Mouse (Mus musculus) adipocyte (in vitro differentiated cells): ENCODE data around the gene Dedd2.

Experiments
- DNase-seq: peaks from one replicate; pipeline ENCODE4 v3.0.0-alpha.2; 2016; ENCODE audit warnings: low spot score

The Dedd2 gene

GRCm38 (mm10) chr7:25246079-25246758, 25.8 kb upstream of the Dedd2 start:
- no peak for DNase-seq

- DNase-seq: no peak
Observed at GRCm38 (mm10) chr7:25244562-25245369, 24.4 kb upstream of the Dedd2 start.

GRCm38 (mm10) chr7:25243361-25243760, 22.9 kb upstream of the Dedd2 start:
- DNase-seq: no peak

GRCm38 (mm10) chr7:25241062-25241461, 20.6 kb upstream of the Dedd2 start:
- peak; percentile 63 for DNase-seq

GRCm38 (mm10) chr7:25240631-25241030, 20.2 kb upstream of the Dedd2 start:
- no peak for DNase-seq

GRCm38 (mm10) chr7:25238829-25239623, 18.6 kb upstream of the Dedd2 start:
- DNase-seq: peak; percentile 86

- peak; percentile 94 for DNase-seq
Observed at GRCm38 (mm10) chr7:25238015-25238706, 17.7 kb upstream of the Dedd2 start.

- no peak for DNase-seq
Observed at GRCm38 (mm10) chr7:25237249-25238014, 17.0 kb upstream of the Dedd2 start, which contains the start of gene Gsk3a. Gene Gsk3a, minus strand, starts transcription at chr7:25237851.

GRCm38 (mm10) chr7:25235526-25235925, 15.1 kb upstream of the Dedd2 start:
- DNase-seq: no peak

- DNase-seq: no peak
Observed at GRCm38 (mm10) chr7:25233061-25233460, 12.6 kb upstream of the Dedd2 start.

- DNase-seq: no peak
Observed at GRCm38 (mm10) chr7:25232101-25232648, 11.8 kb upstream of the Dedd2 start.

GRCm38 (mm10) chr7:25230690-25231285, 10.4 kb upstream of the Dedd2 start:
- no peak for DNase-seq

GRCm38 (mm10) chr7:25227523-25228300, 7.3 kb upstream of the Dedd2 start:
- no peak for DNase-seq

- no peak for DNase-seq
Observed at GRCm38 (mm10) chr7:25222275-25222967, 2.0 kb upstream of the Dedd2 start.

GRCm38 (mm10) chr7:25221102-25221883, 878 bp upstream of the Dedd2 start, which contains the start of gene Zfp526:
Gene Zfp526, plus strand, starts transcription at chr7:25221425.
- DNase-seq: peak; percentile 94

GRCm38 (mm10) chr7:25219756-25220456, 509 bp downstream of the Dedd2 start:
- DNase-seq: peak; percentile 92

GRCm38 (mm10) chr7:25219416-25219750, 1.0 kb downstream of the Dedd2 start:
- peak; percentile 41 for DNase-seq
